Mouse (Mus musculus): ENCODE results near the gene Fbxw11.
"Not testable (repeated sequence)": the region's sequence is repeated elsewhere in the genome, so short reads cannot be mapped to it uniquely, and the experiment has no call there.

The Fbxw11 gene

GRCm38 (mm10) chr11:32671480-32671879, 29.0 kb downstream of the Fbxw11 start:
- DNase-seq (ENCODE audit: low read depth, low spot score): no peak

- no peak for DNase-seq (ENCODE audit: low read depth, low spot score)
These were observed 34.3 kb downstream of the Fbxw11 start for GRCm38 (mm10) chr11:32676777-32677176.

GRCm38 (mm10) chr11:32677811-32678210, 35.3 kb downstream of the Fbxw11 start:
- no peak for DNase-seq (ENCODE audit: low read depth, low spot score)

- not testable (repeated sequence) for DNase-seq (ENCODE audit: low read depth, low spot score)
These were observed 36.6 kb downstream of the Fbxw11 start for GRCm38 (mm10) chr11:32679091-32679490.

GRCm38 (mm10) chr11:32680014-32680413, 37.5 kb downstream of the Fbxw11 start:
- no peak for DNase-seq (ENCODE audit: low read depth, low spot score)

- DNase-seq (ENCODE audit: low read depth, low spot score): no peak
These were observed 38.8 kb downstream of the Fbxw11 start for GRCm38 (mm10) chr11:32681192-32681795.

- no peak for DNase-seq (ENCODE audit: low read depth, low spot score)
These were observed 40.0 kb downstream of the Fbxw11 start for GRCm38 (mm10) chr11:32682335-32683102.

- no peak for DNase-seq (ENCODE audit: low read depth, low spot score)
These were observed 42.2 kb downstream of the Fbxw11 start for GRCm38 (mm10) chr11:32684690-32685254.

- no peak for DNase-seq (ENCODE audit: low read depth, low spot score)
These were observed 45.8 kb downstream of the Fbxw11 start for GRCm38 (mm10) chr11:32688245-32688855.

- no peak for DNase-seq (ENCODE audit: low read depth, low spot score)
These were observed 47.0 kb downstream of the Fbxw11 start for GRCm38 (mm10) chr11:32689510-32689909.

GRCm38 (mm10) chr11:32692834-32693233, 50.3 kb downstream of the Fbxw11 start:
- DNase-seq (ENCODE audit: low read depth, low spot score): no peak

GRCm38 (mm10) chr11:32693431-32694141, 51.1 kb downstream of the Fbxw11 start:
- no peak for DNase-seq (ENCODE audit: low read depth, low spot score)

- not testable (repeated sequence) for DNase-seq (ENCODE audit: low read depth, low spot score)
These were observed 51.9 kb downstream of the Fbxw11 start for GRCm38 (mm10) chr11:32694322-32695003.

- no peak for DNase-seq (ENCODE audit: low read depth, low spot score)
These were observed 54.0 kb downstream of the Fbxw11 start for GRCm38 (mm10) chr11:32696446-32697090.

- DNase-seq (ENCODE audit: low read depth, low spot score): no peak
These were observed 55.2 kb downstream of the Fbxw11 start for GRCm38 (mm10) chr11:32697695-32698094.

GRCm38 (mm10) chr11:32699913-32700493, 57.5 kb downstream of the Fbxw11 start:
- DNase-seq (ENCODE audit: low read depth, low spot score): no peak

GRCm38 (mm10) chr11:32701566-32701965, 59.0 kb downstream of the Fbxw11 start:
- DNase-seq (ENCODE audit: low read depth, low spot score): no peak

GRCm38 (mm10) chr11:32704241-32704890, 61.8 kb downstream of the Fbxw11 start:
- DNase-seq (ENCODE audit: low read depth, low spot score): no peak

GRCm38 (mm10) chr11:32706406-32706993, 64.0 kb downstream of the Fbxw11 start:
- DNase-seq (ENCODE audit: low read depth, low spot score): no peak
